Mouse (Mus musculus): ENCODE measurements around the gene R3hdm4. TPM values are rescaled to one million over a fixed set of nuclear protein-coding genes. Genes with fewer than 3 reads are reported as not detected.
A peak's percentile ranks its signal among the peaks of the same experiment; 100 is the strongest.

R3hdm4 gene
- polyA plus RNA-seq, 1 experiment from 2014 or later = 152 TPM

GRCm38 (mm10) chr10:79864351-79865188, 56.4 kb downstream of the R3hdm4 start:
- peaks cover 94% of the 10 kb centered on the region for H3K36me3 ChIP-seq
- H3K27ac ChIP-seq = peak overlapping the region; percentile 54
- H3K4me3 ChIP-seq = peak overlapping the region; percentile 18; the same call in 1 of the 2 replicates
- H3K27me3 ChIP-seq (ENCODE audit: insufficient read depth, poor library complexity, severe bottlenecking) = no peaks in the 10 kb centered on the region
- 70% methylated on average over 10 of the region's 10 CpGs for WGBS
- no peaks in the 10 kb centered on the region for H3K9me3 ChIP-seq
- DNase-seq (ENCODE audit: low spot score) = no peak
- H3K4me1 ChIP-seq (replicated peaks) = peaks cover 37% of the 10 kb centered on the region

DNA sequence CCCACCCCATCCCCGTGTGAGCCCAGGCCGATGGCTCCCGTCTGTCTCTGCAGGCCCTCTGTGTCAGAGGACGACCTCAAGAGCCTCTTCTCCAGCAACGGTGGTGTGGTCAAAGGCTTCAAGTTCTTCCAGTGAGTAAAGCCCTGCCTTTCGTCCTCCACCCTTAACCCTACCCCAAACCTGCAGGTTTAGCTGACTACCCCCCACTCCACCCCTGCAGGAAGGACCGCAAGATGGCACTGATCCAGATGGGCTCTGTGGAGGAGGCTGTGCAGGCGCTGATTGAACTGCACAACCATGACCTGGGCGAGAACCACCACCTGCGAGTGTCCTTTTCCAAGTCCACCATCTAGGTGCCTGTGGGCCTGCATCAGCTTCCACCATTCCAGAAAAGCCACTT, 58.1 kb downstream of the R3hdm4 start:
- peaks cover 98% of the 10 kb centered on the region for H3K36me3 ChIP-seq
- 81% methylated on average over 10 of the region's 10 CpGs for WGBS
- H3K27ac ChIP-seq = no peak overlapping the region
- no peaks in the 10 kb centered on the region for H3K27me3 ChIP-seq (ENCODE audit: insufficient read depth, poor library complexity, severe bottlenecking)
- no peak overlapping the region for H3K4me3 ChIP-seq
- peaks cover 49% of the 10 kb centered on the region for H3K4me1 ChIP-seq (replicated peaks)
- DNase-seq (ENCODE audit: low spot score) = no peak
- no peaks in the 10 kb centered on the region for H3K9me3 ChIP-seq

DNA sequence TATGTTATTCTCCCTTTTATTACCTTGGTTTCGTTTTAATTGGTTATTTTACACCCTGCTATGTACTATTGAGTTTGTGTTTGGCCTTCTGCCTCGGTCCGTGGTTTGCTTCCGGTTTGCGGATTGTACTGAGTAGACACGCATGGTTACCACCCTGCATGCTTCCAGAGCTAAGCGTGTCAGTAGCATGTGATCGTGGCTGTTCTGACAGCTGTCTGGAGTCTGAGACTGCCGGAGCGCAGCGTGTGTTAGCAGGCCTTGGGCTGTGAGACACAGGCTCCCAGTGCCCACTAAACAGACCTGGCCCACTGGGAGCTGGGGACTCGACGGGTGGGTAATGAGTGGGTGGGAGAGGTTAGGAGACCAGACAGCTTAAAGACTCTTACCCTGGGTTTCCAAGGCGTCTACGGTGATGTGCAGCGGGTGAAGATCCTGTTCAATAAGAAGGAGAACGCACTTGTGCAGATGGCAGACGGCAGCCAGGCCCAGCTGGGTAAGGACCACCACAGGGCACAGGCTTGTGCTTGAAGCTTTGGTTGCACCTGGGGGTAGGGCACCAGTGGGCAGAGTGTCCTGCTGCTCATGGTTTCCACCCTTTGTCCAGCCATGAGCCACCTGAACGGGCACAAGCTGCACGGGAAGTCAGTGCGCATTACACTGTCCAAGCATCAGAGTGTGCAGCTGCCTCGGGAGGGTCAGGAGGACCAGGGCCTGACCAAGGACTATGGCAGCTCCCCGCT, 58.8 kb downstream of the R3hdm4 start:
- 91% methylated on average over 23 of the region's 23 CpGs for WGBS
- H3K27ac ChIP-seq = no peak overlapping the region
- H3K36me3 ChIP-seq = peaks cover 100% of the 10 kb centered on the region

GRCm38 (mm10) chr10:79861230-79862048, 59.6 kb downstream of the R3hdm4 start:
- H3K27ac ChIP-seq = no peak overlapping the region
- 86% methylated on average over 25 of the region's 25 CpGs for WGBS
- no peak for DNase-seq (ENCODE audit: low spot score)

More for the DNA sequence above, 58.8 kb downstream of the R3hdm4 start:
- Histone ChIP-seq H3K9me3 (no peaks in the 10 kb centered on the region), H3K27me3 (ENCODE audit: insufficient read depth, poor library complexity, severe bottlenecking) (no peaks in the 10 kb centered on the region), H3K4me1 (replicated peaks) (peaks cover 52% of the 10 kb centered on the region), H3K4me3 (no peak overlapping the region)
- no peak for DNase-seq (ENCODE audit: low spot score)

DNA sequence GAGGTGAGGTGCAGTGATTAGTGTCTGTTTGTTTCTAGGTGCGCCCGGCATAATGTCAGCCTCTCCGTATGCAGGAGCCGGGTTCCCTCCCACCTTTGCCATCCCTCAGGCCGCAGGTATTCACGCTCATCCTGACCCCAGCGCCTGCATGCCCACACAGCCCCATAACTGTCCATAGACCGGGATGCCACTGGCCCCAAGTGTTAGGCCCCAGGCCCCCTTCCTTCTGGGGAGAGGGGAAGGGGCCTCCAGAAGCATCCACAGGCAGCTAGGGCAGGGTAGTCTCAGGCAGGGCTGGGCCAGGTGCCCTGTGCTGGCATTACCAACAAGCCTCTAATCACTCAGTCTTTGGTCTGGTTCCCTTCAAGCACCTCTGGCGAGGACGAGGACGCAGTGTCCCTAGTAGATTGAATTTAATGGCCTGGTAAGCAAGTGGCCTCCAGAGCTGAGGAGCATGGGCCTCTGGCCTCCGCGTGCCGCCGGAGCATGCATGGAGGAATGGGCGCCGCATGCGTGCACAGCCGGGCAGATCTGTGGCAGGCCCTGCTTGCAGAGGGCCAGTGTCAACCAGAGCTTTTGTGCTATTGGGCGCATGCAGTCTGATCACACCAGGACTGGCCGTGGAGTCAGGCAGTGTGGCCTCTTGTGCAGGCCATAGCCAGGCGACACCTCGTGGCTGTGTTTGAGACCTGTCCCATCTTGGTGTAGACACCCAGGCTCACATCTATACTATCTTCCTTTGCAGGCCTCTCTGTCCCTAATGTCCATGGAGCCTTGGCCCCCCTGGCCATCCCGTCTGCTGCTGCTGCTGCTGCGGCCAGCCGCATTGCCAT, 60.7 kb downstream of the R3hdm4 start:
- H3K27ac ChIP-seq = no peak overlapping the region
- peaks cover 55% of the 10 kb centered on the region for H3K4me1 ChIP-seq (replicated peaks)
- no peak for DNase-seq (ENCODE audit: low spot score)
- no peaks in the 10 kb centered on the region for H3K27me3 ChIP-seq (ENCODE audit: insufficient read depth, poor library complexity, severe bottlenecking)
- peaks cover 98% of the 10 kb centered on the region for H3K36me3 ChIP-seq
- 95% methylated on average over 26 of the region's 26 CpGs for WGBS
- no peaks in the 10 kb centered on the region for H3K9me3 ChIP-seq
- H3K4me3 ChIP-seq = 0 out of 2 replicates have a peak overlapping the region, but pooled peaks have one; percentile 2

More at GRCm38 (mm10) chr10:79861230-79862048, 59.6 kb downstream of the R3hdm4 start:
- Histone ChIP-seq H3K9me3 (no peaks in the 10 kb centered on the region), H3K4me1 (replicated peaks) (peaks cover 55% of the 10 kb centered on the region), H3K27me3 (ENCODE audit: insufficient read depth, poor library complexity, severe bottlenecking) (no peaks in the 10 kb centered on the region), H3K4me3 (no peak overlapping the region), H3K36me3 (peaks cover 100% of the 10 kb centered on the region)

Other genes with a start within 250 kb of the R3hdm4 start
- 243 and 244 TPM in 2 replicates for gene Cdc34, start 239.0 kb downstream of the R3hdm4 start, polyA plus RNA-seq (2016; fragmentation: Nextera tagmentation; extraction: Ambion mirVana)
- 0.75 and 1.2 TPM in 2 replicates for gene Gzmm, start 232.2 kb downstream of the R3hdm4 start, polyA plus RNA-seq (2016; fragmentation: Nextera tagmentation; extraction: Ambion mirVana)
- gene Bsg, start 216.7 kb downstream of the R3hdm4 start, polyA plus RNA-seq (2016; fragmentation: Nextera tagmentation; extraction: Ambion mirVana) = 657 and 686 TPM in 2 replicates
- gene Hcn2, start 204.6 kb downstream of the R3hdm4 start, polyA plus RNA-seq (2016; fragmentation: Nextera tagmentation; extraction: Ambion mirVana) = 0.08 and 0.11 TPM in 2 replicates
- gene Polrmt, start 174.6 kb downstream of the R3hdm4 start, polyA plus RNA-seq (2016; fragmentation: Nextera tagmentation; extraction: Ambion mirVana) = 47.3 and 51.6 TPM in 2 replicates
- gene Fgf22, start 166.1 kb downstream of the R3hdm4 start, polyA plus RNA-seq (2016; fragmentation: Nextera tagmentation; extraction: Ambion mirVana) = 0.12 and 0.55 TPM in 2 replicates
- 124 and 136 TPM in 2 replicates for gene Rnf126, start 154.3 kb downstream of the R3hdm4 start, polyA plus RNA-seq (2016; fragmentation: Nextera tagmentation; extraction: Ambion mirVana)
- gene Fstl3, start 143.9 kb downstream of the R3hdm4 start, polyA plus RNA-seq (2016; fragmentation: Nextera tagmentation; extraction: Ambion mirVana) = 1.7 and 1.8 TPM in 2 replicates
- gene Prss57, start 130.2 kb downstream of the R3hdm4 start, polyA plus RNA-seq (2016; fragmentation: Nextera tagmentation; extraction: Ambion mirVana) = 0.10 TPM in 1 of 2 replicates, not detected in the other
- gene Palm, start 127.6 kb downstream of the R3hdm4 start, polyA plus RNA-seq (2016; fragmentation: Nextera tagmentation; extraction: Ambion mirVana) = 142 and 175 TPM in 2 replicates
- gene Misp, start 100.2 kb downstream of the R3hdm4 start, polyA plus RNA-seq (2016; fragmentation: Nextera tagmentation; extraction: Ambion mirVana) = 1.0 and 2.4 TPM in 2 replicates
- gene Ptbp1, start 66.8 kb downstream of the R3hdm4 start, polyA plus RNA-seq (2016; fragmentation: Nextera tagmentation; extraction: Ambion mirVana) = 288 and 338 TPM in 2 replicates
- gene Prtn3, start 46.7 kb downstream of the R3hdm4 start, polyA plus RNA-seq (2016; fragmentation: Nextera tagmentation; extraction: Ambion mirVana) = 10.0 and 15.1 TPM in 2 replicates
- 122 and 205 TPM in 2 replicates for gene Plppr3, start 46.6 kb downstream of the R3hdm4 start, polyA plus RNA-seq (2016; fragmentation: Nextera tagmentation; extraction: Ambion mirVana)
- not detected in 2 replicates for gene Elane, start 35.0 kb downstream of the R3hdm4 start, polyA plus RNA-seq (2016; fragmentation: Nextera tagmentation; extraction: Ambion mirVana)
- gene Cfd, start 30.4 kb downstream of the R3hdm4 start, polyA plus RNA-seq (2016; fragmentation: Nextera tagmentation; extraction: Ambion mirVana) = not detected in 2 replicates
- gene Med16, start 12.3 kb downstream of the R3hdm4 start, polyA plus RNA-seq (2016; fragmentation: Nextera tagmentation; extraction: Ambion mirVana) = 68.3 and 77.3 TPM in 2 replicates
- 2.6 and 4.5 TPM in 2 replicates for gene Gm26602, start 10.4 kb downstream of the R3hdm4 start, polyA plus RNA-seq (2016; fragmentation: Nextera tagmentation; extraction: Ambion mirVana)
- gene Kiss1r, start 4.2 kb downstream of the R3hdm4 start, polyA plus RNA-seq (2016; fragmentation: Nextera tagmentation; extraction: Ambion mirVana) = 0.72 and 0.80 TPM in 2 replicates
- gene Arid3a, start 5.8 kb upstream of the R3hdm4 start, polyA plus RNA-seq (2016; fragmentation: Nextera tagmentation; extraction: Ambion mirVana) = 11.1 and 15.0 TPM in 2 replicates
- 128 and 140 TPM in 2 replicates for gene Wdr18, start 38.9 kb upstream of the R3hdm4 start, polyA plus RNA-seq (2016; fragmentation: Nextera tagmentation; extraction: Ambion mirVana)
- gene Grin3b, start 49.5 kb upstream of the R3hdm4 start, polyA plus RNA-seq (2016; fragmentation: Nextera tagmentation; extraction: Ambion mirVana) = 0.35 TPM in 2 replicates
- 11.8 and 13.1 TPM in 2 replicates for gene Tmem259, start 63.1 kb upstream of the R3hdm4 start, polyA plus RNA-seq (2016; fragmentation: Nextera tagmentation; extraction: Ambion mirVana)
- 201 and 223 TPM in 2 replicates for gene Cnn2, start 67.4 kb upstream of the R3hdm4 start, polyA plus RNA-seq (2016; fragmentation: Nextera tagmentation; extraction: Ambion mirVana)
- gene Abca7, start 75.3 kb upstream of the R3hdm4 start, polyA plus RNA-seq (2016; fragmentation: Nextera tagmentation; extraction: Ambion mirVana) = 4.4 and 6.0 TPM in 2 replicates
- 8.4 and 9.0 TPM in 2 replicates for gene Arhgap45, start 95.4 kb upstream of the R3hdm4 start, polyA plus RNA-seq (2016; fragmentation: Nextera tagmentation; extraction: Ambion mirVana)
- 261 and 268 TPM in 2 replicates for gene Polr2e, start 118.6 kb upstream of the R3hdm4 start, polyA plus RNA-seq (2016; fragmentation: Nextera tagmentation; extraction: Ambion mirVana)
- gene Gpx4, start 126.0 kb upstream of the R3hdm4 start, polyA plus RNA-seq (2016; fragmentation: Nextera tagmentation; extraction: Ambion mirVana) = 681 and 705 TPM in 2 replicates
- 16.8 and 17.2 TPM in 2 replicates for gene Sbno2, start 184.4 kb upstream of the R3hdm4 start, polyA plus RNA-seq (2016; fragmentation: Nextera tagmentation; extraction: Ambion mirVana)
- gene Stk11, start 194.6 kb upstream of the R3hdm4 start, polyA plus RNA-seq (2016; fragmentation: Nextera tagmentation; extraction: Ambion mirVana) = 18.5 and 21.1 TPM in 2 replicates
- gene Atp5d, start 217.4 kb upstream of the R3hdm4 start, polyA plus RNA-seq (2016; fragmentation: Nextera tagmentation; extraction: Ambion mirVana) = 484 and 504 TPM in 2 replicates
- gene Cbarp, start 219.6 kb upstream of the R3hdm4 start, polyA plus RNA-seq (2016; fragmentation: Nextera tagmentation; extraction: Ambion mirVana) = 7.1 and 15.0 TPM in 2 replicates
- gene Midn, start 227.1 kb upstream of the R3hdm4 start, polyA plus RNA-seq (2016; fragmentation: Nextera tagmentation; extraction: Ambion mirVana) = 22.3 and 24.6 TPM in 2 replicates
- 95.3 and 153 TPM in 2 replicates for gene Cirbp, start 244.8 kb upstream of the R3hdm4 start, polyA plus RNA-seq (2016; fragmentation: Nextera tagmentation; extraction: Ambion mirVana)

Data from hindbrain, embryonic 10.5 days (tissue).